Mouse (Mus musculus): ENCODE data around the gene Tifab. TPM values are rescaled to one million over a fixed set of nuclear protein-coding genes. Genes with fewer than 3 reads are reported as not detected.

Gene Tifab
- polyA plus RNA-seq, 1 experiment from 2014 or later = 0.36 TPM

Other genes with a start within 250 kb of the Tifab start
- gene H2afy, start 42.5 kb downstream of the Tifab start, polyA plus RNA-seq (2014; fragmentation: Nextera tagmentation; extraction: Ambion mirVana) = 628 and 651 TPM in 2 replicates
- 8.6 and 10.5 TPM in 2 replicates for gene Neurog1, start 73.3 kb upstream of the Tifab start, polyA plus RNA-seq (2014; fragmentation: Nextera tagmentation; extraction: Ambion mirVana)
- 104 and 108 TPM in 2 replicates for gene Cxcl14, start 117.7 kb upstream of the Tifab start, polyA plus RNA-seq (2014; fragmentation: Nextera tagmentation; extraction: Ambion mirVana)
- not detected in 2 replicates for gene Gm3045, start 247.7 kb upstream of the Tifab start, polyA plus RNA-seq (2014; fragmentation: Nextera tagmentation; extraction: Ambion mirVana)